Mouse (Mus musculus) midbrain, embryonic 16.5 days (tissue): ENCODE measurements around the gene Kcnj4. TPM values are rescaled to one million over a fixed set of nuclear protein-coding genes. Genes with fewer than 3 reads are reported as not detected.

ENCODE experiments used
- ATAC-seq: fragments of 200-750 bp; cut with Nextera tagmentation; 2 replicates; pipeline ENCODE4 v1.8.0; 2017; ENCODE audit warnings: moderate TSS enrichment
- H3K27ac ChIP-seq: fragments of 300-500 bp; sonication (generic); 2 replicates; pipeline ENCODE4 v1.5.1; 2014; ENCODE audit warnings: mild to moderate bottlenecking, low read length, mixed read lengths
- H3K27me3 ChIP-seq: fragments of 300-500 bp; sonication (generic); 2 replicates; pipeline ENCODE4 v1.6.1; 2014; ENCODE audit warnings: low read depth, low read length, mixed read lengths; ENCODE audit not compliant: control insufficient read depth, insufficient read depth
- H3K36me3 ChIP-seq: fragments of 300-500 bp; sonication (generic); 2 replicates; pipeline ENCODE4 v1.6.1; 2014; ENCODE audit warnings: mild to moderate bottlenecking, low read length, moderate library complexity, mixed read lengths; ENCODE audit not compliant: control insufficient read depth, insufficient read depth
- H3K4me1 ChIP-seq: fragments of 300-500 bp; sonication (generic); 2 replicates; pipeline ENCODE4 v1.6.1; 2014; ENCODE audit warnings: mild to moderate bottlenecking, low read length, mixed read lengths; ENCODE audit not compliant: control insufficient read depth, insufficient read depth
- H3K4me2 ChIP-seq: fragments of 300-500 bp; sonication (generic); 2 replicates; pipeline ENCODE4 v1.6.1; 2014; ENCODE audit warnings: mild to moderate bottlenecking, low read length, mixed read lengths
- H3K4me3 ChIP-seq: fragments of 300-500 bp; sonication (generic); 2 replicates; pipeline ENCODE4 v1.5.1; 2014; ENCODE audit warnings: low read depth, mild to moderate bottlenecking, low read length, moderate library complexity, mixed read lengths
- H3K9ac ChIP-seq: fragments of 300-500 bp; sonication (generic); 2 replicates; pipeline ENCODE4 v1.6.1; 2014; ENCODE audit warnings: low read depth, low read length, mixed read lengths
- H3K9me3 ChIP-seq: fragments of 300-500 bp; sonication (generic); replicated peaks from 2 replicates; pipeline ENCODE4 v1.6.1; 2014; ENCODE audit warnings: mild to moderate bottlenecking, low read length, mixed read lengths; ENCODE audit not compliant: control insufficient read depth, poor library complexity, severe bottlenecking
- WGBS: fragments of 180-500 bp; shearing (Covaris S2); extraction: QIAGEN DNeasy Blood & Tissue Kit; methylation state at CpG from one replicate; pipeline ENCODE4 v1.1.7; 2014; 5-methylcytosine and 5-hydroxymethylcytosine counted together
- polyA plus RNA-seq: library from polyadenylated mRNA; unstranded; fragments of >200 nt; fragmentation: Nextera tagmentation; extraction: Ambion mirVana; gene quantifications from 2 replicates; pipeline ENCODE4 v1.2.1, GENCODE M21; 2015

The Kcnj4 gene
- not detected in 2 replicates for polyA plus RNA-seq

DNA sequence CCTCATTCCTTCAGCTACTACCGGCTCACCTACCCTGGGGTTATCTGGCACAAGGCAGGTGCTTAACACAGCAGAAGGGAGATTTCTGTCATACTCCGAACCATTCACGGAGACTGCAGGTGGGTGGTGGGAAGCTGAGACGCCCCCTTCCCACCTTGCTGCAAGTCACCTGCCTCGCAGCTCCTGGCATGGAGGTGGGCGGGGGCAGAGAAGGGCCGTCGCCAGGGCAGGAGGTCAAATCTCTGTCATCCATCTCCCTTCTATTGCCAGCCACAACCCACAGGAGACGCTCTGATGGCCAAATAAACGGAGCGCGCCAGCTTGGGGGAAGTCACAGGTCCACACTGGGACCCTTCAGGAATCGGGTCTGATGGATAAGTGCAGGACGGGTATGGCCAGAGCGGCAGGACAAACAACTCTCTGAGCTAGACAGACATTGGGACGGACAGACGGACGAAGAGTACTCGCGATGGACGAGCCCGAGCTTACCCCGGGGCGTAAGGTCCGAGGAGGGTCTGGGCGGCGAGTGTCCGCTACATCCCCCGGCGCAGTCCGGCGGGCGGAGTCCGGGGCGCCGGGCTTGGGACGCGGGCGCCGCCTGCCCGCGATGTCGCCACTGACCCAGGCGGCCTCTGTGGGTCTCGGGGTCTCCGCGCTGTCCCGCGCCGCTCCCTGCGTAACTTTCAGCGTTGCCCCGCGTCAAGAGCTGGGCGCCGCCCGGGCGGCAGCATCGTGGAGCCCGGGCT, at the start of gene Kcnj4:
Gene Kcnj4 (minus strand): TSS at position 535 of the 746 bp plus-strand sequence.
- Histone ChIP-seq H3K9me3 (no peaks in the 10 kb centered on the region), H3K4me3 (peak within 1 kb of the TSS; percentile 58), H3K4me2 (peak within 1 kb of the TSS; percentile 99), H3K4me1 (peaks cover 20% of the 10 kb centered on the region), H3K36me3 (no peaks in the 10 kb centered on the region), H3K27me3 (peaks cover 51% of the 10 kb centered on the region), H3K27ac (no peak within 1 kb of the TSS), H3K9ac (peak within 1 kb of the TSS; percentile 65)
- WGBS: under 1% methylated on average over 54 of the region's 60 CpGs
- no peak for ATAC-seq

DNA sequence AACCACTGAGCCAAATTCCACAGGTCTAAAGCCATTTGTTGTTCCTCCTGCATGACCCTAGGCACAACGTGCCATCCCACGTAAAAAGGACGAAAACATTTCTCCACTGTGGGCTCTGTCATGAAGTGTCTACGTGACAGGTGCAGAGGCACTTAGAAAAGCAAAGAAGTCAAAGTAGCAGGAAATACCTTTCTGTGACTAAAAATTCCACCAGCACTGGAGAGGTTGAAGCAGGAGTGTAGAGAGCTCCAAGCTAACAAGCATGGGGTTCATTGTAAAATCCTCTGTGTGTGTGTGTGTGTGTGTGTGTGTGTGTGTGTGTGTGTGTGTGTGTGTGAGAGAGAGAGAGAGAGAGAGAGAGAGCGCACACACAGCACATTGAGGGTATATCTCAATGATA, 47.5 kb upstream of the Kcnj4 start:
- no peak overlapping the region for H3K4me2 ChIP-seq
- WGBS: 88% methylated on average over 5 of the region's 5 CpGs
- no peak overlapping the region for H3K9ac ChIP-seq

DNA sequence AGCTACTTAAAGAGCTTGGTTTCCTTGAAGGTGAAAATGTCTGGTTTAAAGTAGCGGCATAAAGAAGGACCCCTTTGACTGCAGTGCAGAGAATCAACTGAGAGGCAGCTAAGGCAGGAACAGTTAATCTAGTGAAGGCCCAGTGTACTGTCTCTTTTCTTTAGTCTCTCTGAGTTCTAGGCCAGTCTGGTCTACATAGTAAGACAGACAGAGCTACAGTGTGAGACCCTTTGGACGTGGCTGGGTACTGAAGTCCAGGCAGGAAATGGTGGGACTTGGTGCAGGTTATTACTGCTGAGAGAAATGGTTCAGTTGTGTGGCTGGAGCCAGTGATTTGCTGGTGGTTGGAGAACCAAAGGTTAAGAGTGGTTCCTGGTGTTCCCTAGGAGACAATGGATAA, 43.2 kb upstream of the Kcnj4 start:
- no peak for ATAC-seq
- WGBS: 93% methylated on average over 2 of the region's 2 CpGs

More for the DNA sequence above, 47.5 kb upstream of the Kcnj4 start:
- H3K4me1 ChIP-seq: no peaks in the 10 kb centered on the region
- no peak overlapping the region for H3K4me3 ChIP-seq
- no peaks in the 10 kb centered on the region for H3K36me3 ChIP-seq
- no peak for ATAC-seq
- H3K27me3 ChIP-seq: no peaks in the 10 kb centered on the region
- H3K27ac ChIP-seq: no peak overlapping the region
- no peaks in the 10 kb centered on the region for H3K9me3 ChIP-seq

DNA sequence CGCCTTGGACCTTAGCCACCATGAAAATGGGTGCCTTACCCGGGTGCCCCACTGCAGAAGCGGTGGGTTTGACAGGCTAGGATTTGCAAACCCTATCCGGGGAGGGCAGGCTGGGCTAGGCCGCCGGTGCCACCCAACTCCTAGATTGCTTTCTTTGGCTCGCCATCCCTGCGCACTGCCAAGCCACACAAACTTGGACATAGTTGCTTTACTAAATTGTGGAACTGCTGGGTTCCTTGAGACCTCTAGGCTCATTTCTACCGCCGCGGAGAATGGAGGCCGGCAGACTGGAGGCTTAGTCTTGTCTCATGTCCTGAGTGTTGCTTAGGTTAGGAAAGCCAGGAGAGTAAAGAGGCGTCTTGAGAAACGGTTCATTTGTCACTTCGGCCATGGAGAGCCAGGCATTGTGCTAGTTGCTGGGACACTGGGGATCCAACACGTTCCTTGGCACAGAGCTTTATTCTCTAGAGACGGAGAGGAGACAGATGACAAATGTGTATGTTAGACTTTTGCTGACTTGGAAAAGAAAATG, 42.3 kb upstream of the Kcnj4 start:
- peak; percentile 41 for ATAC-seq

More for the DNA sequence above, 43.2 kb upstream of the Kcnj4 start:
- H3K4me1 ChIP-seq: peaks cover 25% of the 10 kb centered on the region
- H3K36me3 ChIP-seq: peaks cover 6% of the 10 kb centered on the region
- H3K9ac ChIP-seq: no peak overlapping the region
- no peaks in the 10 kb centered on the region for H3K9me3 ChIP-seq
- H3K4me2 ChIP-seq: no peak overlapping the region
- no peak overlapping the region for H3K4me3 ChIP-seq
- no peaks in the 10 kb centered on the region for H3K27me3 ChIP-seq
- H3K27ac ChIP-seq: no peak overlapping the region

DNA sequence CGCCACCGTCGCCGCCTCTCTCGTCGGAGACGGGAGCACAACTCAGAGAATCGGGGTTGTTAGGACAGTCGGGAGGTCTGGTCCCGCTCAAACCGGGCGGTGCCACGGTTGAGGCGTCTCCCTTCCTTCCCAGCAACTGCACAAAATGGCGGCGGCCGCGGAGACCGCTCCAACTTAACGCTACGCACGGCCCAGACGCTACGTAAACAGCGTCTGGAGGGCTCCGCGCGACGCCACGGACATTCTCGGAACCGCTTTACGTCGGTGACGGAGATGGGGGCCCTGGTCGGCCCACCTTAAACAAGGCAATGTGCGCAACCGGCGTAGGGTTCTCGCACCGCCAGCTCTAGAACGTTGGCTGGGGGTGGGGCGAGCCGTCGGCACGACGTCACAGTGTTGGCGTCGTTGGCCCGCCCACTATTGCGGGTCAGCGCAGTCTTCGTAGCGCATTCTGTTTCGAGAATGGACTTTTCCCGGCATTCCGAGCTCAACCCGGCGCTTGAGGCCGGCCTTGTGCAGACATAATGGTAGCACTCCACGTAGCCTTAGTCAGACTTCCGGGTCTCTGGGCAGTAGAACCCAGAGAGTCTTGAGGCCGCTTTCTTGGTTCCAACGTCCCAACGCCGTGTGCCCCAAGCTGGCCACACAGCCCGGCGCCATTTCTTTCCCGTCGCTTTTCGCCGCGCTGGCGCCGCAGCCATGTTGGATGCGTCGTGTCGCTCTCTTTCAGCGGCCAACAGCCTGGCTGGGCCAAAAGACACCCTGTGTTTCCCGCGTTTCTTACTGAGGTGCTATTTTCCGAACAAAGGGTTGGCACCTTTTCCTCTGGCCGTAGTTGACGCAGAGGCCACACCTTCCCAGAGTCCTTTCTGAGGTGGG, 41.6 kb upstream of the Kcnj4 start, which contains the start of gene Ddx17:
Gene Ddx17 (minus strand): TSS at position 332 of the 879 bp plus-strand sequence.
- H3K4me1 ChIP-seq: peaks cover 27% of the 10 kb centered on the region
- peak within 1 kb of the TSS; percentile 100 for H3K27ac ChIP-seq
- peaks cover 15% of the 10 kb centered on the region for H3K36me3 ChIP-seq
- peak; percentile 97 for ATAC-seq
- H3K4me3 ChIP-seq: peak within 1 kb of the TSS; percentile 89
- WGBS: 2% methylated on average over 84 of the region's 84 CpGs
- H3K9ac ChIP-seq: peak within 1 kb of the TSS; percentile 99
- no peaks in the 10 kb centered on the region for H3K27me3 ChIP-seq
- peak within 1 kb of the TSS; percentile 89 for H3K4me2 ChIP-seq
- no peaks in the 10 kb centered on the region for H3K9me3 ChIP-seq

More for the DNA sequence above, 42.3 kb upstream of the Kcnj4 start:
- peak overlapping the region; percentile 100 for H3K27ac ChIP-seq
- peaks cover 14% of the 10 kb centered on the region for H3K36me3 ChIP-seq
- peak overlapping the region; percentile 89 for H3K4me3 ChIP-seq
- WGBS: 80% methylated on average over 17 of the region's 17 CpGs
- H3K4me1 ChIP-seq: peaks cover 27% of the 10 kb centered on the region
- no peaks in the 10 kb centered on the region for H3K27me3 ChIP-seq
- peak overlapping the region; percentile 54 for H3K4me2 ChIP-seq
- no peaks in the 10 kb centered on the region for H3K9me3 ChIP-seq
- peak overlapping the region; percentile 75 for H3K9ac ChIP-seq

DNA sequence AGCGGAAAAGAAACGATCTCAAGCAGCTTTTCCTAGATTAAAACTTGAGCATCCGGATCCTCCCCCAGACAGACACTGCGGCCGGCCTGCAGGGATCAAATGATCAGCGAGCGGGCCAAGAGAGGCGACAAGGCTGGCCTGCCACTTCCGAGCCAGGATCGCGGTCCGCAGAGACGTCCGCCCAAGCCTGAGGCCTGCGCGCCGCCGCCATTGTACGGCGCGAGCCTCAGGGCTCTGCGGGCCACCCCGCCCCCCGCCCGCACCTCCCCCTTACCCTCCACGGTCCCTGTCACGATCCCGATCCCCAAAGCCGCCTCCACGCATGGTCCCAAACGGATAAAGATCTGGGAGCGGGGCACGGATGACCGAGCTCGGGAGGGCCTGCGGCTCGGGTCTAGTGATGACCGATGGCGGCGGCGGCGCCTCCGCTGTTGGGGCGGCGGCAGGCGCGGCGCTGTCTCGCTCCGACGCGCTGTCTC, 40.9 kb upstream of the Kcnj4 start:
- Histone ChIP-seq H3K4me2 (peak overlapping the region; percentile 89), H3K27me3 (no peaks in the 10 kb centered on the region), H3K4me1 (peaks cover 27% of the 10 kb centered on the region), H3K4me3 (peak overlapping the region; percentile 89), H3K36me3 (peaks cover 15% of the 10 kb centered on the region), H3K9ac (peak overlapping the region; percentile 99), H3K9me3 (no peaks in the 10 kb centered on the region), H3K27ac (peak overlapping the region; percentile 100)
- under 1% methylated on average over 50 of the region's 52 CpGs for WGBS
- peak; percentile 74 for ATAC-seq

DNA sequence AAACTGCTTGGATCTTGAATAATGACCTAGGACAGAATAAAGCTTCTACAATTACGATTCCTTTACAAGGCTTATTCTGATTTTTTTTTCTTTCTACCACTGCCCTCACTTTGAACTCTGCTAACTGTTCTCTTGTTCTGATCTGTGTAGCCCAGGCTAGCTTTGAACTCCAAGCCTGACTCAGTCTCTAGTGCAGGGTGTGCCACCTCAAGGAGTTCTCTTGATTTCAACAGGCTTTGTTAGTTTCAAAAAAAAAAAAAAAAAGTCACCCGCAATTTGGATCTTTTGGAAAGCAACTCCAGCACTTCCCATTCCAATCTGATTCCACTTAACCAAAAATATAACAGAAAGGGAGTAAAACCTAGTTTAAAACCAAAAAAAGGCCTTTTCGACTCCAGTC, 40.5 kb upstream of the Kcnj4 start:
- peak overlapping the region; percentile 89 for H3K4me2 ChIP-seq
- peak overlapping the region; percentile 100 for H3K27ac ChIP-seq
- H3K27me3 ChIP-seq: no peaks in the 10 kb centered on the region
- peak overlapping the region; percentile 89 for H3K4me3 ChIP-seq
- H3K4me1 ChIP-seq: peaks cover 27% of the 10 kb centered on the region
- H3K9me3 ChIP-seq: no peaks in the 10 kb centered on the region
- H3K36me3 ChIP-seq: peaks cover 17% of the 10 kb centered on the region
- 2% methylated on average over 3 of the region's 3 CpGs for WGBS
- ATAC-seq: no peak
- H3K9ac ChIP-seq: peak overlapping the region; percentile 99

DNA sequence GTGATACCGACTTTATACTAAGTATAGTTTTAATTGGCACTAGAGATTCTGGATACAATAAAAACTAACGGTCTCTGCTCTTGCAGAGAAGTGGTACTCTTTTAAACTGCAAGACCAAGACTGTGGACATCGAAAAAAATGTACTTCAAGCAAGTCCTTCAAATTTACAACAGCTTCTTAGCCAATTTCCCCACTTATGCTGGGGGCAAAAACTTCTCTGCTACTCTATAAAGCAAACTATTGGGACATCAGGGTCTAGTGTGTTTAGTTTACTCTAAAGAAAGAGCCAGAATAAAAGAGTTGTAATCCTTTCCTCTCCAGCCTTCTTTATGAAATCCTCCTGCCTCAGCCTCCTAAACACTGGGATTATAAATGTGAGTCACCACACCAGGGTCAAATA, 38.9 kb upstream of the Kcnj4 start:
- H3K27ac ChIP-seq: no peak overlapping the region
- 97% methylated on average over 3 of the region's 3 CpGs for WGBS

More for the DNA sequence above, 38.9 kb upstream of the Kcnj4 start:
- Histone ChIP-seq H3K36me3 (peaks cover 31% of the 10 kb centered on the region), H3K4me1 (peaks cover 27% of the 10 kb centered on the region), H3K27me3 (no peaks in the 10 kb centered on the region), H3K4me2 (peak overlapping the region; percentile 89), H3K4me3 (no peak overlapping the region), H3K9ac (no peak overlapping the region), H3K9me3 (no peaks in the 10 kb centered on the region)
- no peak for ATAC-seq
